Mouse (Mus musculus): ENCODE results near the gene Swt1.
"Not testable (repeated sequence)": the region's sequence is repeated elsewhere in the genome, so short reads cannot be mapped to it uniquely, and the experiment has no call there.

Gene Swt1

DNA sequence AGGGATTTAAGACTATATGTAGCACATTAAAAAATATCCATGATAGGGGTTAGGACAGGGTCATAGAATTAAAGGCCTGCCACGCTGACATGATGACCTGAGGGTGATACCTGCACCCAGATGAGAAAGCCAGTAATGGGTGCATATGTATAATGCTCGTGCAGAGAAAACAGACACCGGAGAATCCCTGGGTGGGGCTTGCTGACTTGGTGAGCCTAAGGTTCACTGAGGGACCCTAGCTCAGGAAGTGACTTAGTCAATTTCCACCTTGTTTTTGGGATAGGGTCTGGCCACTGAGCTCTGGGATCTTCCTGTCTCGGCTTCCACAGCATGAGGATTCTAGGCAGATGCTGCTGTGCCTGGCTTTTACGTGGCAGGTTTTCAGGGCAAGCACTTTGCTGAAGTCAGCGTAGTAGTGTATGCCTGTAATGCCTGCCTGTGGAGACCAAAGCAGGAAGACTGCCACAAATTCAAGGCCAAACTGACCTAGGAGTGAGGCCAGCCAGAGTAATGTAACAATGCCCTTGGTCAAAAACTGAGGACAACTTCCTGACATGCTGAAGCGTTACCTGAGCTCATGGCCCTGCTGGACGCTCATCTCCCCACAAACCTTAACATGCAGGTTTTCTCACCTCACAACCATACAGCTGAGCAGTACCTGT lies 61.2 kb downstream of the Swt1 start:
- no peak for DNase-seq

DNA sequence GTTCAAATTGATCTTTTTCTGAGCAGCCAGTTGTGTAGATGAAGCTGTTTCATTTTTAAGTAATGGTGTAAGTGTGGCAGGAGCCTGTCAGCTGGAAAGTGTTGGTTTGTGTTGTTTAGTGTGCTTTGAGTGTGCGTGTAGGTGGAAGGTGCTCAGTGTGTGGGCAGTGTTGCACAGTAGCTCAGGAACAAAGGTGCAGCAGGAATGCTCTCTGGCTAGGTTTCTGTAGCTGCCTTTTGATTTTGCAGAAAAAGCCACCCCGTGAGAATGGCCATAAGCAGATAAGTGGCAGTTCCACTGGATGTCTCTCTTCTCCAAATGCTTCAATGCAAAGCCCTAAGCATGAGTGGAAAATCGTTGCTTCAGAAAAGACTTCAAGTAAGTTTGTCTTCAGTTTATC lies 68.9 kb downstream of the Swt1 start:
- no peak for DNase-seq

DNA sequence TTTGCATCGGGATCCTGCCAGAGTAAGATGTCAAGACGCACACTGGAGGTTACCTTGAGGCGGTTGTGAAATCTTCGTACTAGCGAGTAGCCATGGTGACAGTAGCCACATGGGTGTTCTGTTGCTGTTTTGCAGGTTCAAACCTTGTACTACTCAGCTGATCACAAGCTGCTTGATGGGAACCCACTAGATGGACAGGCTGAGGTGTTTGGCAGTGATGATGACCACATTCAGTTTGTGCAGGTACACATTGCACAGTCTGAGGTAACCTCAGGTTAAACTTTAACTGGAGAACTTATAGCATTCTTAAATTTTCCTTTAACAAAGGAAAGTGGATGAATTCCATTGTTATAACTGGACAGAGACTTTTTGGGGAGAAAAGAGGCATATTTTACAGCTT lies 72.3 kb downstream of the Swt1 start:
- DNase-seq = no peak

DNA sequence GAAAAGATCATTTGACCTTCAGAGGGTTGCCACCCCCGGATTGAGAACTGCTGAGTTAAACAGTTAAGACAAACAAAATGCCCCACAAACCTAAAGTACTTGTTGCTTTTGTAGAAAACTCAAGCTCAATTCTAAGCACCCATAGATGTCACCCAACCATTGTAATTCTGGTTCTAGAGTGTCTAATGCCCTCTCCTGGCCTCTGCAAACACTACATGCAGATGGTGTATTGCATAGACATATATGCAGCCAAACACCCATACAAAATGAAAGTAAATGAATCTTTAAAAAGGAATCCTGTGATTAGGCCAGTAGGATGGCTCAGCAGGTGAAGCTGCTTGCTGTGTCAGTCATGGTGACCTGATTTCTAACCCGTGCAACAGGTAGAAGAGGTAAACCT lies 75.3 kb downstream of the Swt1 start:
- DNase-seq = no peak

DNA sequence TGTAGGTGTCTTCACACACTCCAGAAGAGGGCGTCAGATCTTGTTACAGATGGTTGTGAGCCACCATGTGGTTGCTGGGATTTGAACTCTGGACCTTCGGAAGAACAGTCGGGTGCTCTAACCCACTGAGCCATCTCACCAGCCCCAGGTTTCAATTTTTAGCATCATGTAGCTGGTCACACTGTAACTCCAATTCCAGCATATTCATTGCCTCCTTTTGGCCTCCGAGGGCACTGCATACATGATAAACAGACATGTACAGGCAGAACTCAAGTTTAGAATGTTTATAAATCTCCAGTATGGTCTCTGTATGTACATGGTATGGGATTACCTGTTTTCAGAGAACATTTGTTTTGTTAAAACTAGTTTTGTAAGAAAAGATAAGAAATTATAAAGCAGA lies 80.0 kb downstream of the Swt1 start:
- DNase-seq = not testable (repeated sequence)

DNA sequence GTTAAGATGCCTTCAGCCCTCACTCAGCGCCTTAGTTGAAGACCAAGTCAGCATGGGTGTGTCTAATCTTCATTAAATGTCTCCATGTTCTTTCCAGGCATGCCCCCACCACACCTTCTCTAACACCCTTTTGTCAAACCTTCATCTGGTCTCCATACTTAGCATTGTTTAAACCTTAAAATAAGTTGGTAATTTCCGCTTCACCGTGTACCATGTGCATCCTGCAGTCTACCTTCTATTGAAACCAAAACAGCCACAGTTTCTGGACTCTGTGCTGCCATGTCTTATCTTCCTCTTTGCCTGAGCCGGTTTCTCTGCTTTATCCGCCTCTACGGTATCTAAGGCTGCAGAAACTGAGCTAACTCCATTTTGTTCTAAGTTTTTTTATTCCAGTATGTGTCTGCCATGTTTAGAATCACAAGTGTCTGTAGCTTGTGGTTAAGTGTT lies 81.6 kb downstream of the Swt1 start:
- DNase-seq = no peak

DNA sequence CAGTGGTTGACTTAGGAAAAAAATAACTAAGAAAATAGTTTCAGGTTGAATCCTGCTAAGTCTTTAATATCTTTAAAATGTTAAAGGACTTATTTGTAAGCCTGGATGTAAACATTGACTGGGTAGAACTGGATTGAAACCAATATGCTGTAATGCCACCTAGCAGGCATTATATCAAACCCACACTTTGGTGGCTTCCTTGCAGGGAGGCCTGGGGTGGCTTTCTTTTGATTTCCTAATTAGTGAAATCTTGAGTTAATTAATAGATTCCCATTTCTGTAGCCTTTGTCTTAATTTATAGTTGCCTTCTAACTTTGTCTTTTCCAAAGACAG lies 82.4 kb downstream of the Swt1 start:
- no peak for DNase-seq

DNA sequence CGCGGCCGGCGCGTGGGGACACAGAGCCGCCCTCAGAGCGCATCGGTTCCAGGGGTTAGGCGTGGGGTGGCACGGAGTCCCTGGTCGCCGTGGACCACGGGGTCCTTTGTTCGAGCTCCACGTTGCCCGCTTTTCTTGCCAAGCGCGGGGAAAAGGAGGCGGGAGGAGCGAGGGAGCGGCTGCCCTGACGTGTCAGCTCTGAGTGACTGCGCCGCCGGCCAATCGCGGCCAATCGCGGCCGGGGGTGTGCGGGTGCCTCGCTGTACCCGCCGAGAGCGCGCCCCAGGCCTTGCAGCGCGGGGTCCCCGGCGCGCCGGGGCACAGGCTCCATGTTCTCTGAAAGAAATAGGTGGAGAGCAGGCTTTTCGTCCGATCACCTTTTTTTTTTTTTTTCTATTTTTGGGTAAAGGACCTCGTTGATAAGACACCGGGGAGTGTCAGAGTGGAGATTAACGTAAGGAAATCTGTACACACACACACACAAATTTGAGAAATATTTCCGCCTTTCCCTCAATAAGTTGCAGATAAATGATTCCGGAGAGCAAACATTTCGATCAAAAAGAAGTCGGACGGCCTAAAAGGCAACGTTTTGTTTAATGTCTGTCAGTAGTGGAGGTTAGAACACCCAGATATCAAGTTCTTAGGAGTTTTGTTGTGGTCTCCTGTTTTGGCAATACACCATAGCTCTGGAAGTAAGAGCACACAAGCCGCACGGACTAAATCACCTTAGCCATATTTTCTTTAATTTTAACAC lies 83.0 kb downstream of the Swt1 start:
- peak; percentile 98 for DNase-seq

DNA sequence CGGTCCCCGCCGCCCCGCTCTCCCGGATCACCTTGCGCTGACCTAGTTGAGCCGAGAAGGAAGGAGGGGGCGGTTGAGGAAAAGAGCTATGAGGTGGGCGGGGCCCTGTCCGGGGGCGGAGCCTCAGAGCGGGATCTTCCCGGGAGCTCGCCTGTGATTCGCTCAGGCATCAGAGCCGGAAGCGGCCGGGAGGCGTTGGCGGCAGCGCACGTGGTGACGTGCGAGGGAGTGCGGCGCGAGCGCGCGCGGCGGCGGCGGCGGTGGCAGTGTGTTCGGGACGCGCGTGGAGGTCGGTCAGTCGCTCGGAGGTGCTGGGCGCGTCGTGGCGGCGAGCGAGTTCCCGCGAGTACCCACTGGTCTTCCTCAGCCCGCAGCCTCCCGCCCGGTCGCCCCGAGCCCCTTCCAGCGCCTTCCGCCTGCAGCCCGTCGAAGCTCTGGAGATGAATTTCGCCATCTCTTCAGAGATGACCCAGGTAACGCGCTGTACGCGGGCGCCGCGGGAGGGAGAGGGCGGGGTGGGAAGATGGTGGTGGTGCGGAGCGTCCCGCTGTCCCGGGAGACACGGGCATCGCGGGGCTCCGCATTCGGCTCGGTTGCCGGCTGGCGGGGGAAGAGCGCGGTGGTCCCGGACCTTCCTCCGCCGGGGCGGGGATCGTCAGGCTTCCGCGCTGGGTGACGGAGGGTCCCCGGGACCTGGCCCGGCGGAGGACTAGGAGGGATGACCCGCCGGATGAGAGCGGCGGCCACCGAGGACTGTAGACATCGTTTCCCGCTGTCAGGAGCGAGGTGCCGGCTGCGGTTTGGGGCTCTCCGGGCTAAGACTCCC lies 83.8 kb downstream of the Swt1 start, which contains the start of gene Ivns1abp:
Ivns1abp (plus strand) TSS at position 195 of the 826 bp plus-strand sequence.
- DNase-seq = peak; percentile 96

DNA sequence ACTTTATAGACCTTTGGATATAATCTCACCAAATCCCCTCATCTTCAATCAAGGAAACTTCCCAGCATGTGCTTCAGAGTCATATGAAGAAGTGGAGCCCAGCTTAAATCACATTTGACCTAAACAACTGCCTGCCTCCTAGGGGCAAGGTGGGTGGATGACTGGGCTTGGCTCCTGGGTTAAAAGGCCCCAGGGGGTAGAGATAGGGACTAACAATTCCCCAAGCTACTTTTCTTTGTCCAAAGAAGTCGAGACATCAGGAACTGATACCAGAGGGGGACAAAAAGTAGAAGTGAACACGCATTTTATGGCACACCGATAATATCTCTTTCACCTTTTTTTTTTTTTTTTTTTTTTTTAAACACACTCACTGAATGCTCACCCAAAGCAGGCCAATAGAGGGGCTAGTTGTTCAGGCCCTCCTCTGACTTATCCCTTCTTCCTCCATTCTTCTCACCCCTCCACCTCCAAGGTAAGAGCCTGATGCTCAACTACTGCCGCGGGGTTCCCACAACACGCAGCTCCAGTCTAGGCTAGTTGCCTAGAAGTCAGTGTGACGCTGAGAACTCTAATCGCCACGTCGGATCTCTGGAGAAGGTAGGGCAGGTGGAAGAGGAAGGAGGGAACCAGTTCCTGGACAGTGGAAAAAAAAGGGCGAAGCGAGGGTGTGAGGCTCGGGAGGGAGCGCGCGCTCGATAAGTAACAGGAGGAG lies 84.5 kb downstream of the Swt1 start:
- DNase-seq = peak; percentile 10

DNA sequence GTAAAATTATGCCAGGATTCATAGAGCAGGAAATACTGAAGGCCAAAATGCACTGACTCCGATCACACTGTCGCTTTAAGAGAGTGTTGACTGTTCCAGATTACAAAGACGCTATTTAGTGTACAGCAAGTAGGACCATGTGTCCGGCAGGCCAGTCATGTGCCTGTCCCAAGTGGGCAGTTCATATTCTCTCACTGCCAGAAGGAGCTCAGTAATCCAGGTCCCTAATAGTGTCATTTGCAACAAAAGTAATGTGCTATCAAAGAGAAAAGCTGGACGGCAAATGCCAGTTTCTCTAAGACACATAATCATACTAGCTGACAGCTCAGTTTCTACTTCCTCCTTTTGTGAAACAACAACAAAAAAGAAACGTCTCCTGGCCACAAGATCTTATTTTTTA lies 85.3 kb downstream of the Swt1 start:
- no peak for DNase-seq

DNA sequence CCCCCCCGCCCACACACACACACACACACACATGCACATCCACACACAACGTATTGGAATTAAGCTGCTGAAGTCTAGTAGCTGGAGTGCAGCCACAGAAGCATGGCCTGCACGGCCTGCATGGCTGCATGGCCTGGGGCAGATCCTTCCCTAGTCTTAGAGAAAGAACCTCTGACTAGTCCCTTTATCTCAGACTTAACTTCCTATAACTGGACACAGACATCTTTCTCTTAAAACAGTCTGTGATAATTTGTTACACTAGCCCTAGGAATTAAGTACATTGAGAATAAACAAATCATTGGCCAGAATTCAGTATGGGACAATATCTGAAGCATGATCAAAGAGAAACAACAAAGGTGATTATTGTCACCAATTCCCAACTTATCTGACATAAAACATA lies 85.9 kb downstream of the Swt1 start:
- DNase-seq = no peak

DNA sequence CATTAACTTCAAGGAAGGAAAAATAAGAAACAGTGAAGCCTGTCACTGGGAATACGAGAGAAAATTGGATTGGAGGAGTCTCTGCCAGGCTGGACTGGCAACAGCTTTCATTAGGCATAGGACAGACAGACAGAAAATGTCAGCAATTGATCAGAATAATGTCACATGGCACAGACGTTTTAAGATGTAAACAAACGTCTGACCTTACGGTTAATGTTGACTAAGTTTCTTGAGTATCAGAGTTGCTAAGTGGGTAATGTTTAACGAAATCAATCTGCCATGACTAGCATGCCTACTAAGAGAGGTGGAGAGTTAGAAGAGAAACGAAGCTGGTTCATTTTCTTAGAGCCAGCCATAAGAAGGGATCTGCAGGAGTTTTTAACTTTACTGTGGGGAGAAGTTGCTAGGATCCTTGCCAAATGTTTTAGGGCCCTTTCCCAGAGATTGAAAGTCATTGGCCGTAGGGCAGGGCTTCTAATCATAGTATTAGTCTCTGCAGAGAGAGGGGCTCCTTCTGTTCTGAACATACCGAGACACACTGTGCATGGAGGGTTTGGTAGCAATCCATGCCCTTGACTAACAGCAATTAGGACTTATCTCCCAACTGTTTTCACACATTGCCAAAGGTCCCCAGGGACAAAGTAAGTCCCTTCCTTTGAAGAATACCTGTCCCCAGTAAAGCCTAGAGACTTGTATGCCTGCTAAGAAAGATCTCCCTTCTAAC lies 86.8 kb downstream of the Swt1 start:
- DNase-seq = no peak

DNA sequence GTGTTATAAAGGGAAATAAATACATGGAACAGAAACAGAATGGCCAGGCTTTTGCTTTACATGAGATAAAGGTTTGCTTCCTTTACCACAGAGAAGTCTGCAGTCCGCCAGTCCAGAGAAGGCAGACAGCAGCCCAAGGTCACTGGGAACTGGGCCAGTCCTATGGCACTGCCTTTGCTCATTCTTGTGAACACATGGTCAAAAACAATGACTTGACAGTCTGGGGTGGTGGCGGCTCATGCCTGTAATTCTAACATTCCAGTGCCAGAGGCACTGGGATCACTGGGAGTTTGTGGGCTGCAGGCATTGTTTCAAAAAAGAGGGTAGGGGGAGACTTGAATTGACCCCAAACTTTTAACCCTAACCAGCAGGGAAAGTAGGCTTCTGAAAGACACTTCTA lies 89.3 kb downstream of the Swt1 start:
- no peak for DNase-seq

DNA sequence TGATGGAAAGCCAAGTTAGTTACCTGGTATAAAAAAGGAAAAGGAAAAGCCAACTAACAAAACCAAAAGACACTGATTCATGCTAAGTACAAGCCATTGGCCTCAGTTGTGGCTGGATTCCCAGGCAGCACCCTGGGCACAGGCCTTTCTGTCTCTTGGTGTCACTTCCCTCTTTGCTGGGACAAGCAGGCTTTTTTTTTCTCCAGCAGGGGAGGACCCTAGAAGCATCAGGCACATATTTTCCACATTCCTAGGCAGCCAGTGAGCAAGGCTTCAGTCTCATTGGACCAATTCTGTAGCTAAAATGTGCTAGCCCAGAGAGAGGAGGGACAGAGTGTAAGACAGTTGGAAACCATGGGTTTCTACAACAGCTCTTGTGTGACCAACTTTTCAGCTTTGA lies 90.0 kb downstream of the Swt1 start:
- DNase-seq = no peak

DNA sequence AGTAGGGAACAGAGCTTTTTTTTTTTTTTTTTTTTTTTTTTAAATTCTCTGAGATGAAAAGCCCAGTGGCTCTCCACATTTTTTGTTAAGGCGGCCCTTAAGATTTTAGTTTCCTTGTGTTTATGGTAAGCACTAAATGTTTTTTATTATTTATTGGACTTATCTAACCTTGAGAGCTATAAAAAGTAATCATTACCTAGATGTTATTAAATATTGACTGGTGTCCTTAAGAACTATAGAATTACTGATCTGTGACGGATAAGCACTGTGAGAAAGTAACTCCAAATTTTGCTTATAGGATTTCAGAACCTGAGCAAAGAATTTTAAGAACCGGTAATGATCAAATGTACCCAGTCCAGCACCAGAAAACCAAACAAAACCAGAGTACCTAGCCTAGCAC lies 95.4 kb downstream of the Swt1 start:
- DNase-seq = no peak

DNA sequence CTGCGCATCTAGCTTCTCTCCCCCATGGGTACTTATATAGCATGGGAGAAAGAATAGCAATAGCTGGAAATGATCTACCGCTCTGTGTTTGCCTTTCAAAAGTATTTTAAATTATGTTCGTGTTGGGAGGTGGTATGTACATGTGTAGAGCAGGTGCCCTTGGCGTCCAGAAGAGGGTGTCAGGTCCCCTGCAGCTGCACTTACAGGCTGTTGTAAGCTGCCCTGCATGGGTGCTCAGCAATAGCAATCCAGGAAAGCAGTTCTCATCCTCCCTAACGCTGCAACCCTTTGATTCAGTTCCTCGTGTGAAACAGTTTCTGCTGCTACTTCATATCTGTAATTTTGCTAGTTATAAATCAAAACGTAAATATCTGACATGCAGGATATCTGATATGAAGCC lies 98.7 kb downstream of the Swt1 start:
- DNase-seq = no peak

DNA sequence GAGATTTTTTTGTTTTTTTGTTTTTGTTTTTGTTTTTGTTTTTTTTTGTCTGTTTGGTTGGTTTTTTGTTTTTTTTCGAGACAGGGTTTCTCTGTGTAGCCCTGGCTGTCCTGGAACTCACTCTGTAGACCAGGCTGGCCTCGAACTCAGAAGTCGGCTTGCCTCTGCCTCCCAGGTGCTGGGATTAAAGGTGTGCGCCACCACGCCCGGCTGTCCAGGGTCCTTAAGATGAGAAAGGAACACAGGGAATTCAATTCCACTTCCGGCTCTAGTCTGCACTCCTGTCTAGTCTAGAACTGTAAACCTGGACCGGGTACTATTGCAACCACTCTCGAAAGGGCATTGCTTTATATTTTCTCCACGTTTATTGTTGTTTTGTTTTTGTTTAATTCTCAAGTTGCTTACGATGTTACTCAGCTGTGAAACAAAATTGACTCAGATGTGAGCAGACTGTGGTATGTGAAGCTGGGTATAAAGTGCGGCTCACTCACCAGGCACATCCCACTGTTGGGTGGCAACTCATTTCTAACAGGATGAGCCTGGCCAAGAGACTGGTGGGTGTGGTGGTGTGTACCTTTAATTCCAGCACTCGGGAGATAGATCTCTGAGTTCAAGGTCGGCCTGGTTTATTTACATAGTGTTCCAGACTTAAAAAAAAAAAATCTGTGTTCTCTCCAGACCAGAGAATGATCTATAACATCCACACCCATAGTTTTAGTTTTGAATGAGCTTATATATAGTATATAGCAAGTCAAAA lies 99.7 kb downstream of the Swt1 start:
- no peak for DNase-seq

DNA sequence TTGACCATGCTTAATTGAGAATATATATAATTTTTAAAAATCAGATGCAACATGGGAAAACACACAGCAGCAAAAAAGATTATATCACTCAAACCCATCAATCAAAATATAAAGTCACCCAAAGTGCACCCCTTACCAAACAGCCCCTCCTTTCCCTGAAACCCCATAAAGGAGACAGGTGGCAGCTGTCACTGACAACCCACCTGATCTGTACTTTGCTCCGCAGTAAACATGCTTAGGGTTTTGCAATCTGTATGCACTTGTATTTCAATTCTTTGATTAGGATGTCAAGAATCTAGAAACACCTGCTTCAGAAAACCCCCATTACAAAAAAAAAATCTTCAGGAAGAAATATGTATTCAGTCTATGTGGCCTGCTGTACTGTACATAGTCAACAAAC lies 102.9 kb downstream of the Swt1 start:
- no peak for DNase-seq

DNA sequence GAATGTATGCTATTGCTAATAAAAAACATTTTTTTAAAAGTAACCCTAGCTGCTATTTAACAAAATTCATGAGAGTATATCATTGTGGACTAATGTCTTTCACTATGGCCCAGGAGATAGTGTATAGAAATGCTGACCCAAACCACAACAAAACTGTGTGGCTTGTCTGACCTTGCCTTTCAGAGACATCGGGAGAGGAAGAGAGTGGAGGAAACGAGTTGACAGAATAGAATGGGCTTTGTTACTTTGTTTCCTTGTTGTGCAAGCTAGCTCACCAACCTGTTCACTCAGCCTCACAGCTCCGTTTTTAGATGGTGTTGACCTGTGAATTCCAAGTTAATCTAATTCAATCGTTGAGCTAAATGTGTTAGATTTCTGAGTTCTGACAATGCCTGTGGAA lies 107.8 kb downstream of the Swt1 start:
- no peak for DNase-seq

DNA sequence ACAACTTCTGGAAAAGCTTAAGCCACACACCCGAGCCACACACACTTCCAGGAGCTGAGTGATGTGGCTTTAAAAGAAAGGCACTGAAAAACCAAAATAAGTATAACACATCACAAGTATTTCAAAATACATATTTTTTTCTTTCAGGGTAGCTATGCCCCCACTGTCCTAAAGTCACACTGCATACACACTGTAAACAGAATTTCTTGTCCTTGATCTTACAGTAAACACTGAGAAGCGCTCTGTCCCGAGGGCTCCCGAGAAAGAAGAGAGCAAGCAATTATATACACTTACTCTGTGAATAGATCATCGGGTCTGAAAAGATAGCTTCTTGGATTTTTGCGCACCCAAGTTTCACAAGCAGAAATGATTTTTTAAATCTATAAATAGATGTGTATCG lies 109.0 kb downstream of the Swt1 start:
- no peak for DNase-seq

Measured in right cerebral cortex, postnatal 14 days (tissue).